Mouse (Mus musculus) limb, embryonic 12.5 days (tissue): ENCODE measurements around the gene Eras. TPM values are rescaled to one million over a fixed set of nuclear protein-coding genes. Genes with fewer than 3 reads are reported as not detected.
"Not testable (repeated sequence)": the region's sequence is repeated elsewhere in the genome, so short reads cannot be mapped to it uniquely, and the experiment has no call there.

ENCODE experiments used
- ATAC-seq: fragments of 200-750 bp; cut with Nextera tagmentation; 2 replicates; pipeline ENCODE4 v1.8.0; 2017; ENCODE audit warnings: low read depth, moderate TSS enrichment; ENCODE audit not compliant: insufficient number of reproducible peaks, insufficient read depth, low FRiP score, low TSS enrichment
- H3K27ac ChIP-seq: fragments of 300-500 bp; sonication (generic); 2 replicates; pipeline ENCODE4 v1.5.1; 2016; ENCODE audit warnings: mild to moderate bottlenecking, moderate library complexity
- H3K27me3 ChIP-seq: fragments of 300-500 bp; sonication (generic); 2 replicates; pipeline ENCODE4 v1.6.1; 2016; ENCODE audit warnings: mild to moderate bottlenecking, moderate library complexity
- H3K36me3 ChIP-seq: fragments of 300-500 bp; sonication (generic); 2 replicates; pipeline ENCODE4 v1.6.1; 2016; ENCODE audit warnings: mild to moderate bottlenecking, moderate library complexity
- H3K4me1 ChIP-seq: fragments of 300-500 bp; sonication (generic); replicated peaks from 2 replicates; pipeline ENCODE4 v1.6.1; 2016
- H3K4me2 ChIP-seq: fragments of 300-500 bp; sonication (generic); 2 replicates; pipeline ENCODE4 v1.6.1; 2016; ENCODE audit warnings: mild to moderate bottlenecking, moderate library complexity
- H3K4me3 ChIP-seq: fragments of 300-500 bp; sonication (generic); replicated peaks from 2 replicates; pipeline ENCODE4 v1.5.1; 2016; ENCODE audit warnings: mild to moderate bottlenecking
- H3K9ac ChIP-seq: fragments of 300-500 bp; sonication (generic); replicated peaks from 2 replicates; pipeline ENCODE4 v1.6.1; 2016; ENCODE audit warnings: mild to moderate bottlenecking, moderate library complexity
- H3K9me3 ChIP-seq: fragments of 300-500 bp; sonication (generic); 2 replicates; pipeline ENCODE4 v1.6.1; 2016; ENCODE audit warnings: mild to moderate bottlenecking, moderate library complexity
- WGBS: fragments of 180-500 bp; shearing (Covaris S2); methylation state at CpG from one replicate; pipeline ENCODE4 v1.1.7; 2016; 5-methylcytosine and 5-hydroxymethylcytosine counted together
- polyA plus RNA-seq: library from polyadenylated mRNA; unstranded; fragments of >200 nt; fragmentation: Nextera tagmentation; extraction: Ambion mirVana; gene quantifications from 2 replicates; pipeline ENCODE4 v1.2.1, GENCODE M21; 2016

Eras gene
- polyA plus RNA-seq, 1 experiment from 2014 or later: not detected

DNA sequence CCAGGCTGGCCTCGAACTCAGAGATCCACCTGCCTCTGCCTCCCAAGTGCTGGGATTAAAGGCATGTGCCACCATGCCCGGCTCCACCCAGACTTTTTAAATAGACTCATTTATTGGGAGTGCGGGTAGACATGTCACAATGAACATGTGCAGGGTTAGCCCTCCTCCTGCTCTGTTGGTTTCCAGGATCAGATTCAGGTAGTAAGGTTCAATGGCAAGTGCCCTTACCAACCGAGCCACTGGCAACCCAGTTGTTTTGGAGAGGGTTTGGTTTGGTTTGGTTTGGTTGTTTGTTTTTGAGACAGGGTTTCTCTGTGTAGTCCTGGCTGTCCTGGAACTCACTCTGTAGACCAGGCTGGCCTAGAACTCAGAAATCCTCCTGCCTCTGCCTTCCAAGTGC lies 19.2 kb downstream of the Eras start, which contains the start of gene Gm10490:
Gm10490 (plus strand) TSS at position 301 of the 400 bp plus-strand sequence.
- H3K4me3 ChIP-seq, H3K9ac ChIP-seq, H3K4me2 ChIP-seq, H3K27me3 ChIP-seq, ATAC-seq, H3K9me3 ChIP-seq, H3K27ac ChIP-seq, H3K4me1 ChIP-seq: not testable (repeated sequence)
- whole genome bisulfite sequencing: 93% methylated on average over 4 of the region's 4 CpGs
- H3K36me3 ChIP-seq: peaks cover 24% of the 10 kb centered on the region

GRCm38 (mm10) chrX:7907735-7908134 lies 20.7 kb downstream of the Eras start, which contains the start of gene Gm10491:
Gene Gm10491 (minus strand): TSS chrX:7907835.
- Histone ChIP-seq H3K4me3 (no peak within 1 kb of the TSS), H3K36me3 (peaks cover 31% of the 10 kb centered on the region), H3K9ac (no peak within 1 kb of the TSS), H3K27me3 (no peaks in the 10 kb centered on the region), H3K4me1 (no peaks in the 10 kb centered on the region), H3K27ac (no peak within 1 kb of the TSS), H3K9me3 (no peaks in the 10 kb centered on the region), H3K4me2 (no peak within 1 kb of the TSS)
- WGBS: 92% methylated on average over 5 of the region's 5 CpGs
- ATAC-seq: no peak

- H3K4me1 ChIP-seq: no peaks in the 10 kb centered on the region
- no peaks in the 10 kb centered on the region for H3K9me3 ChIP-seq
- no peak overlapping the region for H3K27ac ChIP-seq
- no peak overlapping the region for H3K9ac ChIP-seq
- WGBS: 90% methylated on average over 5 of the region's 5 CpGs
- H3K4me2 ChIP-seq: no peak overlapping the region
- no peak for ATAC-seq
- H3K27me3 ChIP-seq: no peaks in the 10 kb centered on the region
- peaks cover 31% of the 10 kb centered on the region for H3K36me3 ChIP-seq
- no peak overlapping the region for H3K4me3 ChIP-seq
Observed at GRCm38 (mm10) chrX:7904441-7904840, 24.0 kb downstream of the Eras start.

DNA sequence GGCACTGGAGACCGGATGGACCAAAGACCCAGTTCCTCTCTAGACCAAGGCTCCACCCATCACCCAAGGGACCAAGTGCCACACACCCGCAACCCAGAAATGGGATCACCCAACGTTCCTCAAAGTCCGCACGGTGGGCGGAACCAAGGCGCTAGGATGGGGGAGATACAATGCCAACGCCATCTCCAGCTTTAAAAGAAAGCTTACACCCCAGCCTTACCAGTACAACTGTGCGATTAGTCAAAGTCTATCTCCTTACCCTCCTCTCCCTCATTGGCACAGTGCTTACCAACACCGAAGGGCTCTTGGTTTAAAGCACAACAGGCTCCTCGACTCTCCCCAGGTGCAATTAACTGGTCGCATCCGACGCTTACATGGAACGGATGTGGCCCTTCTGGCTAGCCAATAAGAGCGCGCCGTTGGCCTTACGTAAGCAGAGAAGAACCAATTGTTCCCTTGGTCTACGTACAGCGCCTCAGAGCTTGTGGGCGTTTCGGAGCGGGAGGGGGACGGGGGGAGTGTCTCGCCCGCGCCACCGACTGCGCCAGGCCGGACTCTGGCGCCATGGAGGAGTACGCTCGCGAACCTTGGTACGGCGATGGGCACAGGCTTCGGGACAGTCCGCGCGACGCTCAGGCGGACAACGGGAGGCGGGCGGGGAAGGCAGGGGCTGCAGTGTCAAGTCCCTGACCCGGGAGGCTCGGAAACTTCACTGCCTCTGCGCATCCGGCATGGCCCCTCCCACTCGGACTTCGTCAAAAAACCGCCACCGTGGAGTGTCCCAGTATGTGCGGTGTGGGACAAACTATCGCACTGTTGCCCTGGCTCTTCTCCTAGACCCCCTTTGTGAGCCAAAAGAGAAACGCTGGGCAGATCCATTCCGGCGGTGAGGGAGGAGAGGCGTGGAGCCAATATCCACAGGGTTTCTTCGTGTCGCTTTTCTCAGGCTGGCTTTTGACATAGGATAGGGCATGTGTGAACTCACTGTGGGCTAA lies 29.2 kb downstream of the Eras start, which contains the start of the genes Pqbp1 and Timm17b:
Pqbp1 (minus strand) TSS at position 390 of the 995 bp plus-strand sequence.
Timm17b (plus strand) TSS at position 478 of the 995 bp plus-strand sequence.
- H3K4me2 ChIP-seq: peak within 1 kb of the TSS; percentile 59
- 14% methylated on average over 62 of the region's 62 CpGs for WGBS
- peak; percentile 97 for ATAC-seq
- H3K9me3 ChIP-seq: no peaks in the 10 kb centered on the region
- no peaks in the 10 kb centered on the region for H3K27me3 ChIP-seq
- peak within 1 kb of the TSS; percentile 82 for H3K27ac ChIP-seq
- peak within 1 kb of the TSS; percentile 55 for H3K4me3 ChIP-seq
- peaks cover 21% of the 10 kb centered on the region for H3K36me3 ChIP-seq
- H3K4me1 ChIP-seq: 0 out of 2 replicates have a peak, but pooled peaks cover 4% of the 10 kb centered on the region
- H3K9ac ChIP-seq: peak within 1 kb of the TSS; percentile 60

GRCm38 (mm10) chrX:7898211-7898610 lies 30.2 kb downstream of the Eras start:
- Histone ChIP-seq H3K27me3 (no peaks in the 10 kb centered on the region), H3K4me3 (peak overlapping the region; percentile 55), H3K4me1 (0 out of 2 replicates have a peak, but pooled peaks cover 4% of the 10 kb centered on the region), H3K4me2 (peak overlapping the region; percentile 59), H3K9me3 (no peaks in the 10 kb centered on the region), H3K27ac (no peak overlapping the region), H3K36me3 (peaks cover 16% of the 10 kb centered on the region), H3K9ac (peak overlapping the region; percentile 45; the same call in 1 of the 2 replicates)
- no peak for ATAC-seq
- WGBS: 24% methylated on average over 13 of the region's 13 CpGs

DNA sequence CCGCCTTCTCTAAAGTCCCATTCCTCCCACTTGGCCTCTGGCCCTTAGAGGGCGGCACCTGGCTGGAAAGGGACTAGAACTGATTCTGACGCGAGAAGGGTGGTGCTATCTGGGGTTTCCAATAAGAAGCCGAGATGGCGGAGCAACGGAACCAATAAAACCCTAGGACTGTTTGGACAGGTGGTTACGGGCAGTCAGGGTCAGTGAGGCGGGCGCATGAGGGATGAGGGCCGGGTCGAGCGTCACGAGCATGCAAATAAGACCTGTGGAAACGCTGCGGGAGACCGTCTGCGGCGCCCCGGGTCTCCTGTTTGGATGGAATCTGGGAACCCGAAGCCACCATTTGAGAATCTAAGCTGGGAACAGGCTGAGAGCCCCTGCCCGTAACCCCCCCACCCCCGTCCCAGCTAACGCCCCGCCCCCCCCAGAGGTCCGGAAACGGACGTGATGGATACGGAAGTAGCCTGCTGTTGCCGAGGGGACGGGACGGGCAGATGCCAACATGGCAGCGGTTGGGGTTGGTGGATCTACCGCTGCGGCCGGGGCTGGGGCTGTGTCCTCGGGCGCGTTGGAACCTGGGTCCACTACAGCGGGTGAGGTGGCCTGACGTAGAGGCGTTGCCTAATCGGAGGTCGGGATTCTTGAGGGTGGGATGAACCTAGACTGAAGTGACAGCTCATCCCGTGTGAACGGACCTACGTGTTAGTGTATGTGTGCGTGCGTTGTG lies 44.4 kb downstream of the Eras start, which contains the start of gene Slc35a2:
Slc35a2 (plus strand) TSS at position 188 of the 727 bp plus-strand sequence.
- peak; percentile 88 for ATAC-seq

GRCm38 (mm10) chrX:7879819-7880218 lies 48.6 kb downstream of the Eras start:
- Histone ChIP-seq H3K4me2 (peak overlapping the region; percentile 42), H3K4me3 (no peak overlapping the region), H3K9ac (no peak overlapping the region), H3K36me3 (no peaks in the 10 kb centered on the region; the same call in 1 of the 2 replicates), H3K9me3 (no peaks in the 10 kb centered on the region), H3K27me3 (peaks cover 6% of the 10 kb centered on the region; the same call in 1 of the 2 replicates), H3K4me1 (peaks cover 6% of the 10 kb centered on the region), H3K27ac (no peak overlapping the region)
- peak; percentile 29; the same call in 1 of the 2 replicates for ATAC-seq
- 19% methylated on average over 11 of the region's 11 CpGs for WGBS

More for the DNA sequence above, 44.4 kb downstream of the Eras start, which contains the start of gene Slc35a2:
- peak within 1 kb of the TSS; percentile 64 for H3K27ac ChIP-seq
- no peaks in the 10 kb centered on the region for H3K27me3 ChIP-seq
- peaks cover 5% of the 10 kb centered on the region; the same call in 1 of the 2 replicates for H3K36me3 ChIP-seq
- H3K4me3 ChIP-seq: peak within 1 kb of the TSS; percentile 57
- no peaks in the 10 kb centered on the region for H3K9me3 ChIP-seq
- 14% methylated on average over 48 of the region's 49 CpGs for WGBS
- H3K9ac ChIP-seq: peak within 1 kb of the TSS; percentile 40
- H3K4me2 ChIP-seq: peak within 1 kb of the TSS; percentile 63
- peaks cover 4% of the 10 kb centered on the region for H3K4me1 ChIP-seq

- H3K4me3 ChIP-seq: peak overlapping the region; percentile 46
- H3K9me3 ChIP-seq: no peaks in the 10 kb centered on the region
- peak overlapping the region; percentile 86 for H3K4me2 ChIP-seq
- 19% methylated on average over 21 of the region's 21 CpGs for WGBS
- peaks cover 6% of the 10 kb centered on the region; the same call in 1 of the 2 replicates for H3K4me1 ChIP-seq
- H3K27ac ChIP-seq: no peak overlapping the region
- H3K9ac ChIP-seq: peak overlapping the region; percentile 47
- H3K27me3 ChIP-seq: peaks cover 6% of the 10 kb centered on the region; the same call in 1 of the 2 replicates
- peaks cover 3% of the 10 kb centered on the region; the same call in 1 of the 2 replicates for H3K36me3 ChIP-seq
- ATAC-seq: peak; percentile 48; the same call in 1 of the 2 replicates
Observed at GRCm38 (mm10) chrX:7878495-7878894, 49.9 kb downstream of the Eras start.

DNA sequence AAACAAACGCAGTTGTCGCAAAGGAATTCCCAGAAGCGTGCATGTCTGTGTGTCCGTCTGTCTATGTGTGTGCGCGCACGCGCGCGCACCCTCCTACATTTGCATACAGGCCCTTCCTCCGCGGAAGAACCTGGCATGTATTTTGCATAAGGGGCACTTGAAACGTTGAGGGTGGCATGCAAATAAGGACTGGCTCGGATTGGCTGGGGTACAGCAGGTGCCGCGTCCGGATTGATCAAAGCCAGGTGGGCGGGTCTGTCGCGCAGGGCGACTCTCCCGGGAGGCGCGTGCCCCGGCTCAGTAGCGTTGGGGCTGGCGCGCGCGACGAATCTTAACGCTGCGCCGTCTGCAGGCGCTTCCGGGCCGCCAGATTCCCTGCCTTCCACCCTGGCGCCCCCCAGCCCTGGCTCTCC lies 50.4 kb downstream of the Eras start, which contains the start of gene Pim2:
Pim2 (plus strand) TSS at position 256 of the 413 bp plus-strand sequence.
- Histone ChIP-seq H3K9me3 (no peaks in the 10 kb centered on the region), H3K27me3 (peaks cover 6% of the 10 kb centered on the region; the same call in 1 of the 2 replicates), H3K36me3 (peaks cover 8% of the 10 kb centered on the region; the same call in 1 of the 2 replicates), H3K9ac (peak within 1 kb of the TSS; percentile 47), H3K4me1 (peaks cover 6% of the 10 kb centered on the region; the same call in 1 of the 2 replicates), H3K4me3 (peak within 1 kb of the TSS; percentile 46), H3K4me2 (peak within 1 kb of the TSS; percentile 86), H3K27ac (no peak within 1 kb of the TSS)
- WGBS: 12% methylated on average over 37 of the region's 38 CpGs
- peak; percentile 81; the same call in 1 of the 2 replicates for ATAC-seq
